Mouse (Mus musculus): ENCODE measurements at regions not wholly inside any gene's neighbourhood (a gene's known extent, or its start where the extent isn't known, plus 50 kb on each side); places are given as distances from the start of the nearest gene placed in this dataset.

GRCm38 (mm10) chr4:106244826-106245510 is 71.0 kb upstream of the Usp24 start:
- no peaks in the 10 kb centered on the region for H3K27me3 ChIP-seq
- no peak overlapping the region for H3K27ac ChIP-seq
- no peaks in the 10 kb centered on the region for H3K4me1 ChIP-seq (replicated peaks)
- no peak overlapping the region for H3K4me2 ChIP-seq
- no peaks in the 10 kb centered on the region for H3K36me3 ChIP-seq
- WGBS = 77% methylated on average over 9 of the region's 9 CpGs
- no peak overlapping the region for H3K9ac ChIP-seq
- H3K4me3 ChIP-seq = no peak overlapping the region
- ATAC-seq (replicated peaks; ENCODE audit: insufficient number of reproducible peaks, insufficient read depth, low FRiP score, low read depth) = no peak
- H3K9me3 ChIP-seq (replicated peaks) = no peaks in the 10 kb centered on the region

- no peaks in the 10 kb centered on the region for H3K27me3 ChIP-seq
- no peak overlapping the region for H3K4me3 ChIP-seq
- H3K36me3 ChIP-seq = no peaks in the 10 kb centered on the region
- H3K9me3 ChIP-seq (replicated peaks) = no peaks in the 10 kb centered on the region
- whole genome bisulfite sequencing = 83% methylated on average over 2 of the region's 2 CpGs
- no peak for ATAC-seq (replicated peaks; ENCODE audit: insufficient number of reproducible peaks, insufficient read depth, low FRiP score, low read depth)
- no peak overlapping the region for H3K27ac ChIP-seq
- no peak overlapping the region for H3K4me2 ChIP-seq
- no peaks in the 10 kb centered on the region for H3K4me1 ChIP-seq (replicated peaks)
- H3K9ac ChIP-seq = no peak overlapping the region
Measured at GRCm38 (mm10) chr4:106246695-106247094, 69.3 kb upstream of the Usp24 start.

GRCm38 (mm10) chr4:106247398-106247797 is 68.6 kb upstream of the Usp24 start:
- no peaks in the 10 kb centered on the region for H3K4me1 ChIP-seq (replicated peaks)
- 91% methylated on average over 5 of the region's 5 CpGs for WGBS
- H3K9ac ChIP-seq = no peak overlapping the region
- H3K27me3 ChIP-seq = no peaks in the 10 kb centered on the region
- H3K27ac ChIP-seq = no peak overlapping the region
- no peak overlapping the region for H3K4me3 ChIP-seq
- no peak for ATAC-seq (replicated peaks; ENCODE audit: insufficient number of reproducible peaks, insufficient read depth, low FRiP score, low read depth)
- H3K4me2 ChIP-seq = no peak overlapping the region
- no peaks in the 10 kb centered on the region for H3K36me3 ChIP-seq
- no peaks in the 10 kb centered on the region for H3K9me3 ChIP-seq (replicated peaks)

GRCm38 (mm10) chr4:106248272-106248671 is 67.7 kb upstream of the Usp24 start:
- 78% methylated on average over 8 of the region's 8 CpGs for WGBS
- no peak overlapping the region for H3K27ac ChIP-seq
- ATAC-seq (replicated peaks; ENCODE audit: insufficient number of reproducible peaks, insufficient read depth, low FRiP score, low read depth) = no peak

GRCm38 (mm10) chr4:106249028-106249782 is 66.8 kb upstream of the Usp24 start:
- no peak for ATAC-seq (replicated peaks; ENCODE audit: insufficient number of reproducible peaks, insufficient read depth, low FRiP score, low read depth)
- Histone ChIP-seq H3K27me3 (no peaks in the 10 kb centered on the region), H3K9ac (no peak overlapping the region)

More at GRCm38 (mm10) chr4:106248272-106248671, 67.7 kb upstream of the Usp24 start:
- H3K27me3 ChIP-seq = no peaks in the 10 kb centered on the region
- no peaks in the 10 kb centered on the region for H3K36me3 ChIP-seq
- H3K4me2 ChIP-seq = no peak overlapping the region
- H3K4me3 ChIP-seq = no peak overlapping the region
- no peaks in the 10 kb centered on the region for H3K4me1 ChIP-seq (replicated peaks)
- no peaks in the 10 kb centered on the region for H3K9me3 ChIP-seq (replicated peaks)
- H3K9ac ChIP-seq = no peak overlapping the region

GRCm38 (mm10) chr4:106250048-106250447 is 66.0 kb upstream of the Usp24 start:
- Histone ChIP-seq H3K36me3 (no peaks in the 10 kb centered on the region), H3K4me1 (replicated peaks) (no peaks in the 10 kb centered on the region), H3K4me2 (no peak overlapping the region), H3K9ac (no peak overlapping the region), H3K9me3 (replicated peaks) (no peaks in the 10 kb centered on the region), H3K27me3 (no peaks in the 10 kb centered on the region), H3K4me3 (no peak overlapping the region), H3K27ac (no peak overlapping the region)
- ATAC-seq (replicated peaks; ENCODE audit: insufficient number of reproducible peaks, insufficient read depth, low FRiP score, low read depth) = no peak
- 90% methylated on average over 2 of the region's 2 CpGs for WGBS

More at GRCm38 (mm10) chr4:106249028-106249782, 66.8 kb upstream of the Usp24 start:
- Histone ChIP-seq H3K4me1 (replicated peaks) (no peaks in the 10 kb centered on the region), H3K36me3 (no peaks in the 10 kb centered on the region), H3K27ac (no peak overlapping the region), H3K4me2 (no peak overlapping the region), H3K4me3 (no peak overlapping the region), H3K9me3 (replicated peaks) (no peaks in the 10 kb centered on the region)
- WGBS = 34% methylated on average over 7 of the region's 7 CpGs

GRCm38 (mm10) chr4:106251430-106251829 is 64.6 kb upstream of the Usp24 start:
- Histone ChIP-seq H3K4me3 (no peak overlapping the region), H3K36me3 (no peaks in the 10 kb centered on the region), H3K27ac (no peak overlapping the region), H3K9me3 (replicated peaks) (no peaks in the 10 kb centered on the region), H3K27me3 (no peaks in the 10 kb centered on the region), H3K4me2 (no peak overlapping the region), H3K4me1 (replicated peaks) (peaks cover 9% of the 10 kb centered on the region), H3K9ac (no peak overlapping the region)
- WGBS = 100% methylated on average over 1 of the region's 1 CpGs
- ATAC-seq (replicated peaks; ENCODE audit: insufficient number of reproducible peaks, insufficient read depth, low FRiP score, low read depth) = no peak

- no peaks in the 10 kb centered on the region for H3K9me3 ChIP-seq (replicated peaks)
- H3K4me1 ChIP-seq (replicated peaks) = peaks cover 22% of the 10 kb centered on the region
- no peak overlapping the region for H3K9ac ChIP-seq
- no peak overlapping the region for H3K4me2 ChIP-seq
- H3K4me3 ChIP-seq = no peak overlapping the region
- no peak overlapping the region for H3K27ac ChIP-seq
- H3K27me3 ChIP-seq = no peaks in the 10 kb centered on the region
- H3K36me3 ChIP-seq = no peaks in the 10 kb centered on the region
- 87% methylated on average over 6 of the region's 6 CpGs for WGBS
- ATAC-seq (replicated peaks; ENCODE audit: insufficient number of reproducible peaks, insufficient read depth, low FRiP score, low read depth) = no peak
Measured at GRCm38 (mm10) chr4:106252946-106253345, 63.1 kb upstream of the Usp24 start.

GRCm38 (mm10) chr4:106254761-106255475 is 61.1 kb upstream of the Usp24 start:
- no peaks in the 10 kb centered on the region for H3K27me3 ChIP-seq
- no peak for ATAC-seq (replicated peaks; ENCODE audit: insufficient number of reproducible peaks, insufficient read depth, low FRiP score, low read depth)
- WGBS = 86% methylated on average over 3 of the region's 3 CpGs
- no peaks in the 10 kb centered on the region for H3K36me3 ChIP-seq
- H3K4me3 ChIP-seq = no peak overlapping the region
- no peak overlapping the region for H3K27ac ChIP-seq
- H3K9me3 ChIP-seq (replicated peaks) = no peaks in the 10 kb centered on the region
- H3K9ac ChIP-seq = no peak overlapping the region
- H3K4me1 ChIP-seq (replicated peaks) = peaks cover 23% of the 10 kb centered on the region
- no peak overlapping the region for H3K4me2 ChIP-seq

GRCm38 (mm10) chr4:106255959-106256609 is 59.9 kb upstream of the Usp24 start:
- ATAC-seq (replicated peaks; ENCODE audit: insufficient number of reproducible peaks, insufficient read depth, low FRiP score, low read depth) = peak; percentile 47; the same call in 1 of the 2 replicates
- H3K9ac ChIP-seq = no peak overlapping the region
- H3K27me3 ChIP-seq = no peaks in the 10 kb centered on the region
- H3K9me3 ChIP-seq (replicated peaks) = no peaks in the 10 kb centered on the region
- H3K27ac ChIP-seq = peak overlapping the region; percentile 84
- no peak overlapping the region for H3K4me3 ChIP-seq
- H3K36me3 ChIP-seq = no peaks in the 10 kb centered on the region
- H3K4me1 ChIP-seq (replicated peaks) = peaks cover 24% of the 10 kb centered on the region
- H3K4me2 ChIP-seq = no peak overlapping the region

GRCm38 (mm10) chr4:106261404-106261803 is 54.6 kb upstream of the Usp24 start:
- Histone ChIP-seq H3K9me3 (replicated peaks) (no peaks in the 10 kb centered on the region), H3K27ac (no peak overlapping the region), H3K27me3 (no peaks in the 10 kb centered on the region), H3K4me2 (no peak overlapping the region), H3K36me3 (no peaks in the 10 kb centered on the region), H3K4me1 (replicated peaks) (peaks cover 34% of the 10 kb centered on the region), H3K9ac (no peak overlapping the region), H3K4me3 (no peak overlapping the region)
- WGBS = 70% methylated on average over 3 of the region's 3 CpGs
- no peak for ATAC-seq (replicated peaks; ENCODE audit: insufficient number of reproducible peaks, insufficient read depth, low FRiP score, low read depth)

Data from heart, embryonic 15.5 days (tissue).